Mouse (Mus musculus): ENCODE results near the gene Tcap. TPM values are rescaled to one million over a fixed set of nuclear protein-coding genes. Genes with fewer than 3 reads are reported as not detected.
"Not testable (repeated sequence)": the region's sequence is repeated elsewhere in the genome, so short reads cannot be mapped to it uniquely, and the experiment has no call there.

Tcap gene
- polyA plus RNA-seq, 1 experiment from 2014 or later, result 2.7 TPM

GRCm38 (mm10) chr11:98372406-98372805, 11.2 kb upstream of the Tcap start:
- ATAC-seq (ENCODE audit: low FRiP score, low read depth), result no peak
- Histone ChIP-seq H3K27ac (no peak overlapping the region), H3K4me2 (replicated peaks) (no peak overlapping the region), H3K9me3 (no peaks in the 10 kb centered on the region), H3K4me1 (peaks cover 21% of the 10 kb centered on the region), H3K4me3 (no peak overlapping the region), H3K27me3 (replicated peaks) (no peaks in the 10 kb centered on the region), H3K36me3 (peaks cover 32% of the 10 kb centered on the region), H3K9ac (no peak overlapping the region)
- 10% methylated on average over 2 of the region's 2 CpGs for WGBS

DNA sequence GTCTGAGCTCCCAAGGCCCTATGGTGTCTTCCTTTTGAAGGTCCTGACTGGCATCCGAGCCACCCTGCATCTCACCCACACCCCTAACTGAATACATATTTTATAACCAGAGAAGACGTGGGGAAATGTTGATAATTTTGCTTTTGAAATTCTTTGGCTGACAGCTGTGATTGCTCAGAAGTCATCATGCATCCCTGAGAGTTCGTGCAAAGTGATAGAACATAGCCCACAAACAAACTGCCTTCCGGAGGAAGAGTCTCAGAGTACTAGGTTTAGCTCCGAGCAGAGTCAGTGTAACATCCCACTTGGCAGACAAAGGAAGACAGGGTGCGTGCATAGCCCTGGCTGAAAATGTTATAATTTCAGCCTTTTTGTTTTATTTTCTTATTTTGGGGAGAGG, 10.4 kb upstream of the Tcap start:
- Histone ChIP-seq H3K27ac (no peak overlapping the region), H3K4me2 (replicated peaks) (no peak overlapping the region), H3K27me3 (replicated peaks) (no peaks in the 10 kb centered on the region), H3K36me3 (peaks cover 41% of the 10 kb centered on the region), H3K4me3 (no peak overlapping the region), H3K4me1 (peaks cover 21% of the 10 kb centered on the region), H3K9ac (no peak overlapping the region), H3K9me3 (no peaks in the 10 kb centered on the region)
- no peak for ATAC-seq (ENCODE audit: low FRiP score, low read depth)
- WGBS, result 90% methylated on average over 6 of the region's 6 CpGs

DNA sequence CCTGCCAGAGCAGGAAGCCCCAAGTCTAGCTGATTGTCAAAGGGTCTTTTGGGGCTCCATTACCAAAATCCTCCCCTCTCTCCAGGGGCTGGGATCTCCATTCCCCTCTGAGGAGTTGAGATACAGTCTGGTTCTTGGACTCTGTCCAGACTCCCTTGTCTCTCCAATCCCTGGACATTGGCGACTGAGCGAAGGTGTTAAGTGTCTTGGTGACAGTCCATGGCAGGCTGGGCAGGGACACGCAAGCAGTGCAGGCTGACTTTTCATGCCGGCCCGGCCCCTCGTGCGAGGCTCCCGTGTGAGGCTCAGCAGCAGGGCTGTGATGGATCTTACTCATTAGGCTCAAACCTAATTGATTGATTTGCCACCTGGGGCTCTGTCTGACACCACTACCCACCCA, 9.3 kb upstream of the Tcap start:
- Histone ChIP-seq H3K4me3 (no peak overlapping the region), H3K4me2 (replicated peaks) (no peak overlapping the region), H3K36me3 (peaks cover 51% of the 10 kb centered on the region), H3K4me1 (peaks cover 21% of the 10 kb centered on the region), H3K9me3 (no peaks in the 10 kb centered on the region), H3K27ac (no peak overlapping the region), H3K27me3 (replicated peaks) (no peaks in the 10 kb centered on the region), H3K9ac (no peak overlapping the region)
- 87% methylated on average over 8 of the region's 8 CpGs for WGBS
- no peak for ATAC-seq (ENCODE audit: low FRiP score, low read depth)

GRCm38 (mm10) chr11:98376756-98377155, 6.9 kb upstream of the Tcap start:
- no peaks in the 10 kb centered on the region for H3K27me3 ChIP-seq (replicated peaks)
- H3K27ac ChIP-seq, result no peak overlapping the region
- no peak overlapping the region for H3K9ac ChIP-seq
- H3K4me2 ChIP-seq (replicated peaks), result no peak overlapping the region
- peaks cover 70% of the 10 kb centered on the region for H3K36me3 ChIP-seq
- no peaks in the 10 kb centered on the region for H3K9me3 ChIP-seq
- no peak overlapping the region for H3K4me3 ChIP-seq
- ATAC-seq (ENCODE audit: low FRiP score, low read depth), result no peak
- peaks cover 5% of the 10 kb centered on the region for H3K4me1 ChIP-seq
- WGBS, result 64% methylated on average over 5 of the region's 5 CpGs

DNA sequence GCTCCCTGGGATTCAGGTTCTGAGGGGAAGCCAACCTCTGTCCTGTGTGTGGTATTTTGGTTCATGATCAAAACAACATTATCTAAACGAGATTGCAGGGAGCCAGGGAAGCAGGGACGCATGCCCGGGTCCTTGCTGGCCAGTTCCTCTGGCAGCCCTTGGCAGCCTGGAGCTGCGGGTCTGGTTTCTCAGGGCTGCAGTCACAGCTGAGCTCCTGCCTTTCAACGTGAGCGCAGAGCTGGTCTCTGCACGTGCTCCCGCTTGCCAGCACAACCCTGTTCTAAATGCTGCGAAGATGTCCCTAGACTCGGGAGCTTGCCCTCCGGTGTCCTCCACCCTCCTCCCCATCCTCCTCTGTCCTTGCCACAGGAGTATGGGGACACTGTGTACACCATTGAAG, 5.8 kb upstream of the Tcap start:
- ATAC-seq (ENCODE audit: low FRiP score, low read depth), result no peak
- Histone ChIP-seq H3K4me2 (replicated peaks) (no peak overlapping the region), H3K9me3 (no peaks in the 10 kb centered on the region), H3K9ac (no peak overlapping the region), H3K27me3 (replicated peaks) (no peaks in the 10 kb centered on the region), H3K27ac (no peak overlapping the region), H3K4me3 (no peak overlapping the region), H3K36me3 (peaks cover 70% of the 10 kb centered on the region), H3K4me1 (no peaks in the 10 kb centered on the region)
- WGBS, result 90% methylated on average over 11 of the region's 11 CpGs

DNA sequence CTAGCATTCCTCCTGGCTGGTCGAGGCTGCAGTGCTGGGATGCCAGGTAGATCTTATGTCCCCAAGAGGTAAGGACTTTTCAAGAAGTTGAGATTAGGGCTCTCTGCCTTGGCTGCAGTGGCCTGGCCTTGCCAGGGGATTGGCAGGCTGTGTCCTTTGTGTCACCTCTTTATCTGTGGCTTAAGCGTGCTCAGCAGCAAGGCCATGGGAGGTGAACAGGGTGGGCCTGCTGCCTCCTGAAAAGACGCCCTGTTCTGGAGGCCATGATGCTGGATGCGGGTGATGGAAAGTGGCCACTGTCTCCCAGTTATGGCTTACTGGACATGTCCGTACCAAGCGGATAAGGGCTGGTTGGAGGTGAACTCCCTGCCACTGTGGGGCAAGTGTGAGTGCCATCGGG, 4.2 kb upstream of the Tcap start:
- Histone ChIP-seq H3K36me3 (peaks cover 68% of the 10 kb centered on the region), H3K4me3 (no peak overlapping the region), H3K4me2 (replicated peaks) (no peak overlapping the region), H3K27me3 (replicated peaks) (peaks cover 11% of the 10 kb centered on the region; the same call in 1 of the 2 replicates), H3K9me3 (no peaks in the 10 kb centered on the region), H3K9ac (no peak overlapping the region), H3K27ac (no peak overlapping the region), H3K4me1 (no peaks in the 10 kb centered on the region)
- ATAC-seq (ENCODE audit: low FRiP score, low read depth), result no peak
- WGBS, result 94% methylated on average over 7 of the region's 7 CpGs

- H3K36me3 ChIP-seq, result peaks cover 61% of the 10 kb centered on the region
- WGBS, result 89% methylated on average over 6 of the region's 6 CpGs
These were observed 3.5 kb upstream of the Tcap start for GRCm38 (mm10) chr11:98380106-98380505.

GRCm38 (mm10) chr11:98381651-98382050, 2.0 kb upstream of the Tcap start:
- H3K9ac ChIP-seq, result no peak overlapping the region
- WGBS, result 87% methylated on average over 2 of the region's 2 CpGs
- no peak overlapping the region for H3K4me3 ChIP-seq
- H3K36me3 ChIP-seq, result peaks cover 45% of the 10 kb centered on the region
- no peaks in the 10 kb centered on the region for H3K4me1 ChIP-seq
- ATAC-seq (ENCODE audit: low FRiP score, low read depth), result no peak
- H3K9me3 ChIP-seq, result no peaks in the 10 kb centered on the region
- peaks cover 34% of the 10 kb centered on the region for H3K27me3 ChIP-seq (replicated peaks)
- no peak overlapping the region for H3K4me2 ChIP-seq (replicated peaks)
- no peak overlapping the region for H3K27ac ChIP-seq

More at GRCm38 (mm10) chr11:98380106-98380505, 3.5 kb upstream of the Tcap start:
- Histone ChIP-seq H3K9me3 (no peaks in the 10 kb centered on the region), H3K4me1 (no peaks in the 10 kb centered on the region), H3K27me3 (replicated peaks) (peaks cover 18% of the 10 kb centered on the region), H3K4me2 (replicated peaks) (no peak overlapping the region), H3K27ac (no peak overlapping the region), H3K4me3 (no peak overlapping the region), H3K9ac (no peak overlapping the region)
- no peak for ATAC-seq (ENCODE audit: low FRiP score, low read depth)

GRCm38 (mm10) chr11:98382405-98382804, 1.2 kb upstream of the Tcap start:
- not testable (repeated sequence) for H3K9me3 ChIP-seq; H3K4me2 ChIP-seq (replicated peaks); H3K4me1 ChIP-seq; H3K27ac ChIP-seq; H3K9ac ChIP-seq; ATAC-seq (ENCODE audit: low FRiP score, low read depth); H3K4me3 ChIP-seq
- Histone ChIP-seq H3K27me3 (replicated peaks) (peaks cover 41% of the 10 kb centered on the region), H3K36me3 (peaks cover 38% of the 10 kb centered on the region)
- 56% methylated on average over 2 of the region's 2 CpGs for WGBS

DNA sequence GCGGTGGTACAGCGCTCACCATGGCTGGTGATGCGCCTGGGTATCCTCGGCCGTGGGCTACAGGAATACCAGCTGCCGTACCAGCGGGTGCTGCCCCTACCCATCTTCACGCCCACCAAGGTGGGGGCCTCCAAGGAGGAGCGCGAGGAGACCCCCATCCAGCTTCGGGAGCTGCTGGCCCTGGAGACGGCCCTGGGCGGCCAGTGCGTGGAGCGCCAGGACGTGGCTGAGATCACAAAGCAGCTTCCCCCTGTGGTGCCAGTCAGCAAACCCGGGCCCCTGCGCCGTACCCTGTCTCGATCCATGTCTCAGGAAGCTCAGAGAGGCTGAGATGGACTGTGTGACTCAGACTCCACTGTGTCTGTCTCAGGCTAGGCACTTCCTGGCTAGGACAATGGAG, 605 bp downstream of the Tcap start:
- 75% methylated on average over 20 of the region's 20 CpGs for WGBS
- H3K27ac ChIP-seq, result no peak overlapping the region
- H3K4me3 ChIP-seq, result no peak overlapping the region

GRCm38 (mm10) chr11:98384721-98385637, 1.4 kb downstream of the Tcap start:
- H3K4me1 ChIP-seq, result 0 out of 2 replicates have a peak, but pooled peaks cover 6% of the 10 kb centered on the region
- H3K4me3 ChIP-seq, result no peak overlapping the region
- no peak overlapping the region for H3K4me2 ChIP-seq (replicated peaks)
- no peak for ATAC-seq (ENCODE audit: low FRiP score, low read depth)
- 64% methylated on average over 8 of the region's 8 CpGs for WGBS
- H3K36me3 ChIP-seq, result peaks cover 12% of the 10 kb centered on the region
- no peaks in the 10 kb centered on the region for H3K9me3 ChIP-seq
- H3K27me3 ChIP-seq (replicated peaks), result peaks cover 60% of the 10 kb centered on the region
- H3K27ac ChIP-seq, result no peak overlapping the region
- H3K9ac ChIP-seq, result no peak overlapping the region

More for the DNA sequence above, 605 bp downstream of the Tcap start:
- Histone ChIP-seq H3K36me3 (peaks cover 20% of the 10 kb centered on the region), H3K9ac (no peak overlapping the region), H3K4me1 (0 out of 2 replicates have a peak, but pooled peaks cover 4% of the 10 kb centered on the region), H3K4me2 (replicated peaks) (no peak overlapping the region), H3K27me3 (replicated peaks) (peaks cover 59% of the 10 kb centered on the region), H3K9me3 (no peaks in the 10 kb centered on the region)
- ATAC-seq (ENCODE audit: low FRiP score, low read depth), result no peak

DNA sequence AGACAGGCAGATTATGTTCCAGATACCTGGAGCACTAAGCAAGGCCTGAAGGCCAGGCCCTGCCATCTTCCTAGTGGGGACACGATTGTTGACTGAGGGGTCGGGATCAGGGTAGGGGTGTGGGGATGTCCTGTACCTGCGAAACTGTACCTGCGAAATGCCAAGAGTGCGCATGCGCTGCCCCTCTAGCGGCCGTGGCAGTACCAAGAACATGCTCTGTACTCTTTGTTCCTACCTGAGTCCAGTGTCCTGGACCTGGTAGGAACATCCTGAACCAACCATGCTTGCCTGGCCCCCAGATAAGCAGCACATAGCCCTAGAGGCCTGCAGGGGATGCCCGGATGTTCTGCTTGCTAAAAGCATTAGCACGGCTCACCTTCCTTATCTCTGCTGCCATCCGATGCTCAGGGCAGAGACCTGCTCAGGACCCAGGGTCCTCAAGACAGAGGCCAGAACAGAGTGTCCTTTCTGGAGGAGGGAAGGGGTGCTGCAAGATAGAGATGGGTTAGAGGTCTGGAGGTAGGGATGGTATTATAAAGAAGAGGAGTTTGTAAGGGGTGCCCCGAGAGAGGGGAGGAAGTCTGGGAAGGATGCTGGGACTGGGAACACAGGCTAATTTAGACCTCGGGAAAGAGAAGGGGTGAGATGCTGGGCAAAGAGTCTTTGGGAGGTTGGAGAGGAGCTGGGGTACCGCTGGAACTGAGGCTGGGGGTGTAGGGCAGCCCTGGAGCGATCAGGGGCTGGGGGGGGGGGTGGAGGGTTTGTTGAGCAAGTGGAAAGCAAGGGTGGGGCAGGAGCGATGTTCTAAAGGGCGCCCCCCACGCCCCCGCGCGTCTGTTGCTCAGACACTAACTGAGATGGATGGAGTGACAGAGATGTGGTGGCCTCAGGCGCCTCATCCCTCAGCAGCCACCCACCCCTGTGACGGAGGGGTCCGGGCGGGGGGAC, 2.3 kb downstream of the Tcap start, which contains the start of gene Pnmt:
TSS of gene Pnmt (plus strand) at position 813 of the 948 bp plus-strand sequence.
- Histone ChIP-seq H3K9ac (peak within 1 kb of the TSS; percentile 6; the same call in 1 of the 2 replicates), H3K4me1 (0 out of 2 replicates have a peak, but pooled peaks cover 6% of the 10 kb centered on the region), H3K4me3 (no peak within 1 kb of the TSS), H3K27me3 (replicated peaks) (peaks cover 69% of the 10 kb centered on the region), H3K27ac (no peak within 1 kb of the TSS), H3K9me3 (no peaks in the 10 kb centered on the region), H3K4me2 (replicated peaks) (peak within 1 kb of the TSS; percentile 23), H3K36me3 (0 out of 2 replicates have a peak, but pooled peaks cover 3% of the 10 kb centered on the region)
- ATAC-seq (ENCODE audit: low FRiP score, low read depth), result no peak
- 48% methylated on average over 25 of the region's 25 CpGs for WGBS
